Mouse (Mus musculus) adrenal gland, postnatal 25 days (tissue): ENCODE results near the gene Cdk9. TPM values are rescaled to one million over a fixed set of nuclear protein-coding genes. Genes with fewer than 3 reads are reported as not detected.

Source experiments
- DNase-seq: peaks from one replicate; pipeline ENCODE4 v3.0.0; 2021; ENCODE audit warnings: mixed read lengths
- total RNA-seq: library from RNA; stranded (reverse); gene quantifications from 2 replicates; pipeline ENCODE4 v1.2.3, GENCODE M21; 2021

Gene Cdk9
- total RNA-seq, 1 experiment from 2014 or later: 96.8 TPM

DNA sequence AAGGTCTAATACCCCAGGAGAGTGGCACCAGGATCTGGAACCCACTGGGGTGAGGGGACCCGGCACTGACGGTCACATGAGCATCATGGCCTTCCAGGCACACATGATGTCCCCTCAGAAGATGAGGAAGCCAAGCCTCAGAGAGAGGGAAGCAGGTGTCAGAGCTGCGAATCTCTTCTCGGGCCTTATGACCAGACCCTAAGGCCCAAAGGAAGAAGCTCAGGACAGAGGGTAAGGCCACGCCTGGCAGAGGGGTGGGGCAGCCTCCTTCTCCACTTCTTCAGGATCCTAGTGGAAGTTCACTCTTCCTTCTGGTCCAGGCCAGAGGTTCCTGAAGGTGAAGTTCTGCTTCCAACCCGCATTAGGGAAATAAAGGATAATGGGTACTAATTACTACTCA, 19.8 kb upstream of the Cdk9 start:
- no peak for DNase-seq

GRCm38 (mm10) chr2:32731911-32732310, 19.0 kb upstream of the Cdk9 start:
- DNase-seq: no peak

DNA sequence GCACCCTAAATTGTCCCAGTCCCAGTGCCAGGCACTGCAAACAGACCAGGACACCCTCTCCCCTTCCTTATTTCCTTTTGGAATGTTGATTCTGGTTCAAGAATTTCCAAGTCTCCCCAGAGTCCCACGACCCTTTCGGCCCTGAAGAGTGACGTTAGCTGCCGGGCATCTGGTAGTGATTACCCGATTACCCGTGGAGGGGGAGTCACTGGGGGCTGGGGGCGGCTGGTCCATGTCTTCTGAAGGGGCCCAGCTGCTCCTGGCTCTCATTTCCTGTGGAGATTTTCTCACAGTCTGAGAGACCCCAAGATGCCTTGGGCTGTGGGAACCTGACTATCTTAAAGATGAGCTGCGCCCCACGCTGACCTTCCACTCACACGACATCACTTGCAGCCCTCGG, 18.0 kb upstream of the Cdk9 start:
- no peak for DNase-seq

DNA sequence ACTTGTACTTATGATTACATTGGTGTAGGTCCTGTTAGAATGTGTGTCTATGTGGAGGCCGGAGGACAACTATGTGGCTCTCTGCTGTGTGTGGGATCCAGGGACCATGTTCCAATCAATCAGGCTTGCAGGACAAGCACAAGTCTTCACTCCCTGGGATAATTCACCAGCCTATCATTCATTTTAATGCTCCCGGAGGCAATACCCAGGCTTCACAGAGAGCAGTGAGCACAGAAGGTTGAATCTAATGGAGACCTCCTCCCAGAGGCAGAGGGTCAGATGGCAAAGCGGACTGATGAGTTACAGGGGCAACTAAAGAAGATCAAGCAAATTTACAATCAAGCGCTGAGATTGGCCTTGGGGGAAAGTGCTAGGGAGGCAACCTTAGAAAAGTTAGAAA, 16.7 kb upstream of the Cdk9 start:
- DNase-seq: no peak

DNA sequence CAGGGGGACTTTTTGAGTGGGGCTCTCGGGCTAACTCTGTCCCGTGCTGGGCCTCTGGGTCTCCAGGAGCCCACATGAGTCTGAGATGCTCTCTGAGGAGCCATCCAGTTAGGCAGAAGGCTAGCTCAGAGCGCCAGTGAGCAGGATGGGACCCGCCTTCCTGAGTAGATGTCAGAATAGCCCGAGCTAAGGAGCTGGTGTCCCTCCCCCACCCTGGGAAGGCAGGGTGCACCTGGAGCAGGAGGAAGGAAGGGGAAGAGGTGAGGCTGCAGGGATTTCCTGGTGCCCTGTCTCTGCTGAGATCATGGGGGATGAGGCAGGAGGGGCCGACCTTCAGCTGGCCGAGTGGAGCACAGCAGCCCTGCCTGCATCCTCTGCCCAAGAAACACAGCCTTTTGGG, 15.6 kb upstream of the Cdk9 start:
- DNase-seq: peak; percentile 51

- DNase-seq: peak; percentile 85
These were observed 14.6 kb upstream of the Cdk9 start for GRCm38 (mm10) chr2:32727435-32727834.

DNA sequence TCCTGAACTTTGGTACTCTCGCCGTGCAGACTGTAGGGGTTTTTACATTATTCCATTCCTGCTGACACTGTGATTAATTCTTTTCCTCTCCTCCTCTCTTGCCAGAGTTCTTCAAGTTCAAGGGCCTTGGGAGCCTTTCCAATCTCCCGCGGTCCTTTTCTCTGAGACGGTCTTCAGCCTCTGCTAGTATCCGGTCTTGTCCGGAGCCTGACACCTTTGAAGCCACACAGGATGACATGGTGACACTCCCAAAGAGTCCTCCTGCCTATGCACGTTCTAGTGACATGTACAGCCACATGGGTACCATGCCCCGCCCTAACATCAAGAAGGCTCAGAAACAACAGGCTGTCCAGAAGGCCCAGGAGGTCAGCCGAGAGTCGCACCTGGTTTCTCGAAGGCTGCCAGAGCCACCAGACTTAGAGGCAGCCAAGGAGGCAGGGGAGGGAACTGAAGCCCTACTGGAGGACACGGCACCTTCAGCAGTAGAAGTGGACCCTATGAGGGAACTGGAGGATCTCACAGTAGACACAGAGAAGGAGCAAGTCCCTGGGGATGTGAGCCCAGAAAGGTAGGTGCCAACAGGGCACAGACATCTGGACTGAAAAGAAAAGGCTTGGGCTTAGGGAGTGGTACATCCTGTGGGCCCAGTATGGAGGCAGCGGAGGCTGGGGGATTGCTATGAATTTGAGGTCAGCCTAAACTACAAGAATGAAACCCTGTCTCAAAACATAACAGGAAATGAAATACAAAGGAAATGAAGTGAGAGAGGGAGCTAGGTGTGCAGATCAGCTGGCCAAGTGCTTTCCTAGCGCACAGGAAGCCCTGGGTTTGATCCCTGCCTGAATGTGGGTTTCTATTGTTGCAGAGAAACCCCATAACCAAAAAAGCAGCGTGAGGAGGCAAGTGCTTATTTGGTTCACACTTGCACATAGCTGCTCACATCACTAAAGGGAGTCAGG, 12.2 kb upstream of the Cdk9 start:
- no peak for DNase-seq

DNA sequence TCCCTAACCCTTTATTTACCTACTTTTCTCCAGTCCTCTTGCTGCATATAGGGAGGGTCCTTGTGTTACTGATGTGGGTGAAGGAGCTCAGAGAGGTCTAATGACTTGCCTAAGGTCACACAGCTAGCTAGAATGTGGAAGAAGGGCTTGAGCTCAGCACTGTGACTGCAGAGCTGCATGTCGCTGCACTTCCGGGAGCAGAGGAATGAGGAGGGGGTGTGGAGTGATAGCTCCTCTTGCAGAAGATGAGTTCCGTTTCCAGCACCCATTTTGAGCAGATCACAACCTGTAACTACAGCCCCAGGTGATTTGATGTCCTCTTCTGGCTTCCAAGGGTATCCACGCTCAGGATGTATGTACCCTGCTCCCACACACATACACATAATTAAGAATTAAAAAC, 11.3 kb upstream of the Cdk9 start:
- no peak for DNase-seq

GRCm38 (mm10) chr2:32722581-32722980, 9.7 kb upstream of the Cdk9 start:
- no peak for DNase-seq

GRCm38 (mm10) chr2:32722046-32722445, 9.2 kb upstream of the Cdk9 start:
- no peak for DNase-seq

DNA sequence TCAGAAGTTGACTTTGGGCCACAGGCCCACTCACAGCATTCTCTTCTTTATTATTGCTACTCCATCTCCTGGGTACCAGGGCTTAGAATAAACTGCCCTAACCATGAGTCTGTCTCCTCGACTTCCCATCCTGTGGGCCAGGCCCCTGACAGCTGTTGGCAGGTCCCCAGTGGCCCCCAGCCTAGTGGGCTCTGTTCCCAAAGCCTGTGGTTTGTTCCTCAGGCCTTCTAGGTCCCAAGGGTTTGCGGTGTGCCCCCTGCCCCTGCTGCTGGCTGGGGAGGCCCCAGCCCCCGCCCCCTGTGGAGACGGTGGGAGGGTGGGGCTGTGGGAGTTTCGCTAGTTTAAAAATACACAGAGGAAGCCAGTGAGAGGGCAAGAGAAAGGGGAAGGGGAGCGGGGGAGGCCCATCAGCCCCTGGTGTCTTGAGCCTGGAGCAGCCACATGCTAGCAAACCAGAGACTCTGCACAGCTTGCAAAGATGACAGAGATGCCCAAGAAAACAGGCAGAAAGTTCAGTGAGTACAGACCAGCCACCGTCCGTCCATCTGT, 7.9 kb upstream of the Cdk9 start, which contains the start of gene Sh2d3c:
Sh2d3c (plus strand) TSS at position 375 of the 549 bp plus-strand sequence.
- no peak for DNase-seq

DNA sequence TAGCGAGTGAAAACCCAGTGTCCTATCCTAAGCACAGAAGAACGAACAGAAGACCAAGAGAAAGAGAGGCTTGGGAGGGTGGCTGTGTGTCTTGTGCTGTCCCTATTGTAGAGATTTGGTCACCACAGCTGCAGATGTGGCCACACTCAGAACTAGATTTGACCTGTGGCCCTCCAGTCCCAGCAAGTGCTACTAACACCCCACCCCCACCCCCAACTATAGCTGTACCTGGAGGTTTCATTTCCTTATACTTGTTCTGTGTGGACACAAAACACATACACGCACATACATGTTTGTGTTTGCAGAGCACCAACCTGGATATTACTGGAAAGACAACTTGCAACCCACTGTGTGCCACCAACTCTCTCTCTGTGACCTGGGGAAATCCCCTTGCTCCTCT, 7.2 kb upstream of the Cdk9 start:
- no peak for DNase-seq

DNA sequence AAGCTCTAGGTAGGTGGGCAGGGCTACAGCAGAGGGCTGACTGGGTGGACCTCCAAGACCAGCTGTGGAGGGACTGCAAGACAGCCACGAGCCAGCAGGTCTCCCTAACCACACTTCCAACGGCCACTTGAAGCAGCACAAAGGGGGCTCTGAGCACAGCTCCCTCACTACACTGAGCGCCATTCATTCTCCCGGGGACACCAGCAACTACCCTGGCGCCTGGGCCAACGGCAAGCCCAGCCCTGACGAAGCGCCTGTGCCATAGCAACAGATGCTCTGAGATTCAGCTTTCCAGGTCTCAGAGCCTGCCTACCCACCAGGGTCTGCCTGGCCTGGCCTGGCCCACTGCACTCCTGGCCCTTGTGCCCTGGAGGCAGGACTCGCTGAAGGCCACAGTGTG, 5.9 kb upstream of the Cdk9 start:
- DNase-seq: no peak

- no peak for DNase-seq
These were observed 2.1 kb upstream of the Cdk9 start for GRCm38 (mm10) chr2:32714987-32715425.

DNA sequence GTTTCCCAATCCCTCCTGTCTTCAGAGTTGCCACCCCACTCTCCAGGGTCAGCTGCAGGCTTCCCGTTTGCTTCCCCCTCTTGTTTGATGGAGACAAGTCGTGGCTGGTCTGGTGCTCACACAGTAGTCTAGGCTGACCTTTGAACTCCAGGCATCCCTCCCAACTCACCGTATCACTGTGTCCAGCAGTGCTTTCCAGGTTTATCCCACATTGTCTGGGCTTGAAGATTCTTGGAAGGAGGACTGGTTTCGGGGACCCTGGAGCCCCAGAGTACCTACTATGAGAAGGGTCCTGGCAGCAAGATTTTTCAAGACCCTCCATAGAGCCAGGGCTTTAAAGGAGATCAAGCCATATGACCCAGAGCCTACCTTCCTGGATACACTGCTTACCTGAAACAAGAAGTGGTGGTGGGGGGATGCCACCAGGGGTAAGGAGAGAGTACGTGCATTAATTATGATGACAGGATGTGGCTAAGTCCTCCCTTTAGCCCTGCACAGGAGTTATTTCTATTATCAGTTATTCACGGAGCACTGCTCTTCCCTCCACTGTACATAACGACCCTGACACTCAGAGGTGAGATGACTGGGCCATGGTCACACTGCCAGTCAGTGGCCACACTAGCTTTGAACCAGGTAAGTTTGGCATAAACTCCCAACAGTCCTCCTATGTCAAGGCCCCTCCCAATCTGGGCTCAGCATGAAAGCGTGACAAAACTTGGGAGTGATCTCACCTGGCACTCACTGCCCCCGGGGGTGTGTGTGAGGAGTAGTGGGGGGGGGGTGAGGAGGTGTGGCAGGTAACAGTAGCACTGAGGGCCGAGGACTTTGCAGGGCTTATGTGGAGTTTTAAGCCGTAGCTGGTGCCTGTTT, 1.5 kb upstream of the Cdk9 start:
- DNase-seq: no peak

GRCm38 (mm10) chr2:32712586-32712933, 316 bp downstream of the Cdk9 start:
- peak; percentile 95 for DNase-seq

DNA sequence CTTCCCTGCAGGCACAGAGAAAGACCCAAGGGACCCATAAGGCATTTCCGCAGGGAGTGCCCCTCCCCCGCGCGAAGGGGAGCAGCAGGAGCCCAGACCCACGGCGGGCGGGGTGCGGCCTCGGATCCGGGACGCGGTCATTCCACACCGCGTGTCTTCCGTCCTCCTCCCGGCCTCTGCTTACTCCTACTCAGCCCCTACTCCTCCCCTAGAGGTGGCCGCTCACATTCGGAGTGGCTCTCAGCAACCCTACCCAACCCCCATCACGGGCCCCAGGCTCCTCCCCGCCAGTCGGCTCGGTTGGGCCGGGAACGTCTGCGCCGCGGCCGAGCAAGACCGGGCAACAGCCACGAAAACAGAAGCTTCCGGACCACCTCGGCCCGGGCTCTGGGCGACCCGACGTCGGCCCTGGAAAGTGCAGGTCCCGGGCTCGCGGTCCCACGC, 746 bp downstream of the Cdk9 start:
- peak; percentile 72 for DNase-seq

DNA sequence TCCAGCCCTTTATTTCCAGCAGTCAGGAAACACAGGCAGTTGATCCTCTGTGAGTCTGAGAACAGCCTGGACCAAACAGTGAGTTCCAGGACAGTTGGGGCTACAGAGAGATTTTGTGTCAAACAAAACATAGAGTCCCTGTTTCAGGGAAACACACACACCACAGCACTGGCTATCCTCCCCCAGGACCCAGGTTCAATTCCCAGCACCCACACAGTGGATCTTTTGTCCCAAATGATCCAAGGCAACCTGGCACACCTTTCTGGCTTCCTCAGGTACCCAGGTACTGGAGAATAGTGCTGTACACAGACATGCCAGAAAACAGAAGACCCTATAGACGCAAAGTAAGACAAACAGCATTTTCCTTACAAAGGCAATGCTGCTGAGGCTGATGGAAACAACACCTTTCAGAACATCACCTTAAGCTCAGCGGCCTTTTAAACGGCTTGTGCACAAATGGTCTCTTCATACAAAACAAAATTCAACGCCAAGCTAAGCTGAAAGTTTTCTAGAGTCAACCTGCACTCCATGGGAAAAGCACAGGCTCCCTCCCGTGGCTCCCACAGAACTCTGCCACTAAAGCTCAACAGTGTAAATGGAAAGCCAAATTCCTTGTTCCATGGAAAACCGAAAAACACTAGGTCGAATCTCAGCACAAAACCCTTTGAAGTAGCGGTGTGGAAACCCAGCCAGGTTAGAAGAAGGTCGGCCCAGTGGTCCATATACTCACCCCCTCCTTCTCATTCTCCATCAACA, 1.4 kb downstream of the Cdk9 start:
- DNase-seq: no peak

- DNase-seq: no peak
These were observed 2.5 kb downstream of the Cdk9 start for GRCm38 (mm10) chr2:32710425-32710824.

DNA sequence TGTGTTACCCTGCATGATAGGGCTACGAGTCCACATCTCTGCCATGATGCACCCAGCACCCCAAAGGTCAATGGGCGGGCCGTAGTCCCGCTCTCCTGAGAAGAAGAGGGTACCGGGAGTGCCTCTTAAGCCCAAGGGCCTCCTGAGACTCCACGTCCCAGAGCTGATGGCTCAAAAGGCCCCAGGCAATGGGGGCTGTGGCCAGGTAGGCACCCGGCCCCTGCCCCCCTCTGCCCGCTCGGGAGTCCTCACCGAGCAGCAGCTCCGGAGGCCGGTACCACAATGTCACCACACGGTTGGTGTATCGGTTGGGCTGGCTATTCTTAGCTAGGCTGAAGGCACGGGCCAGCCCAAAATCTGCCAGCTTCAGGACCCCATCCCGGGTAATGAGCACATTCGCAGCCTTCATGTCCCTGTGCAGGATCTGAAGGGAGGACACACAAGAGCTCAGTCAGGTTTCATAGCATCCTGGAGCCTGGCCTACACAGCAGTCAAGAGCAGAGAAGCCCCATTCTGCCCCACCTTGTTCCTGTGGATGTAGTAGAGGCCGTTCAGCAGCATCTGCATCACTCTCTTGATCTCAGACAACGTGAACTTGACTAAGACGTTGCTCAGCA, 3.2 kb downstream of the Cdk9 start:
- no peak for DNase-seq

- DNase-seq: peak; percentile 59
These were observed 4.2 kb downstream of the Cdk9 start for GRCm38 (mm10) chr2:32708643-32709042.

DNA sequence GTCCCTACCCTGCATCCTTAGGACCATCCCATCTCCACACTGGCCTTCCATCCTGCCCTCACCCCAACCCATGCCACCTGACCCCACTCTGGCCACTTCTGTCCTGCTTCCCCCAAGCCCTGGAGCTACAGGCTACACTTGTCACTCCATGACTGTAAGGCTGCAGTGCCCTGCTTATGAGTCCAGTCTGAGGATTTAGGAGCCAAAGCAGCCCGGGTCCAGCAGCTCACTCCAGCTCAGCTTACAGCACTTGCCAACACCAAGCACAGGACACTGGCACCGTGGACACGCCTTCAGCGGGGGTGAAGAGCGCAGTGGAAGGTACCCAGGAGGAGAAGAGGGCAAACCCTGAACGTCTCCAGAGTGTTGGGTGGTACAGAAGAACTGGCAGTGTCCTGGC, 5.9 kb downstream of the Cdk9 start:
- DNase-seq: no peak
